Mouse (Mus musculus) forebrain, postnatal 0 days (tissue): ENCODE data around the gene Slc18a3. TPM values are rescaled to one million over a fixed set of nuclear protein-coding genes. Genes with fewer than 3 reads are reported as not detected.

Experiments used
- ATAC-seq: fragments of 200-750 bp; cut with Nextera tagmentation; 2 replicates; pipeline ENCODE4 v1.8.0; 2017; ENCODE audit warnings: mild to moderate bottlenecking, moderate library complexity
- DNase-seq: peaks from one replicate; pipeline ENCODE4 v3.0.0-alpha.2; 2015
- H3K27ac ChIP-seq: fragments of 300-500 bp; sonication (generic); 2 replicates; pipeline ENCODE4 v1.5.1; 2014; ENCODE audit warnings: low read depth, mild to moderate bottlenecking, antibody characterized with exemption, low read length, moderate library complexity, mixed read lengths
- H3K27me3 ChIP-seq: fragments of 300-500 bp; sonication (generic); 2 replicates; pipeline ENCODE4 v1.6.1; 2014; ENCODE audit warnings: mild to moderate bottlenecking, low read length, mixed read lengths; ENCODE audit not compliant: insufficient read depth
- H3K36me3 ChIP-seq: fragments of 300-500 bp; sonication (generic); 2 replicates; pipeline ENCODE4 v1.6.1; 2014; ENCODE audit warnings: mild to moderate bottlenecking, moderate library complexity; ENCODE audit not compliant: insufficient read depth
- H3K4me1 ChIP-seq: fragments of 300-500 bp; sonication (generic); 2 replicates; pipeline ENCODE4 v1.6.1; 2014; ENCODE audit warnings: antibody characterized with exemption; ENCODE audit not compliant: insufficient read depth
- H3K4me2 ChIP-seq: fragments of 300-500 bp; sonication (generic); 2 replicates; pipeline ENCODE4 v1.6.1; 2014; ENCODE audit warnings: low read depth, mild to moderate bottlenecking, moderate library complexity
- H3K4me3 ChIP-seq: fragments of 300-500 bp; sonication (generic); 2 replicates; pipeline ENCODE4 v1.5.1; 2014; ENCODE audit warnings: low read depth, low read length, mixed read lengths
- H3K9ac ChIP-seq: fragments of 300-500 bp; sonication (generic); 2 replicates; pipeline ENCODE4 v1.6.1; 2014; ENCODE audit warnings: mild to moderate bottlenecking
- H3K9me3 ChIP-seq: fragments of 300-500 bp; sonication (generic); 2 replicates; pipeline ENCODE4 v1.6.1; 2016; ENCODE audit warnings: low read length
- CTCF ChIP-seq: sonication (generic); IDR thresholded peaks from 2 replicates; pipeline ENCODE4 v1.5.1; 2016; ENCODE audit warnings: antibody characterized with exemption, control low read depth, low read depth
- WGBS: fragments of 180-500 bp; shearing (Covaris S2); extraction: QIAGEN DNeasy Blood & Tissue Kit; methylation state at CpG from one replicate; pipeline ENCODE4 v1.1.7; 2014; 5-methylcytosine and 5-hydroxymethylcytosine counted together
- polyA plus RNA-seq: library from polyadenylated mRNA; unstranded; fragments of >200 nt; fragmentation: Nextera tagmentation; extraction: Ambion mirVana; gene quantifications from 2 replicates; pipeline ENCODE4 v1.2.1, GENCODE M21; 2015
- total RNA-seq: library from RNA; depleted of rRNA; stranded (reverse); fragments of >200 nt; gene quantifications from 2 replicates; pipeline ENCODE4 v1.2.3, GENCODE M21; 2014; rRNA removed

Slc18a3 gene
- total and polyA plus RNA-seq, 2 experiments from 2014 or later = 2.4 to 4.4 TPM

GRCm38 (mm10) chr14:32418747-32419146 is 45.9 kb downstream of the Slc18a3 start:
- Histone ChIP-seq H3K9me3 (peaks cover 6% of the 10 kb centered on the region; the same call in 1 of the 2 replicates), H3K4me3 (no peak overlapping the region), H3K9ac (no peak overlapping the region), H3K27ac (no peak overlapping the region), H3K4me2 (no peak overlapping the region), H3K4me1 (no peaks in the 10 kb centered on the region), H3K27me3 (no peaks in the 10 kb centered on the region), H3K36me3 (no peaks in the 10 kb centered on the region)
- no peak for TF ChIP-seq CTCF
- 85% methylated on average over 11 of the region's 11 CpGs for WGBS
- DNase-seq (no peak), ATAC-seq (no peak)

Other genes with a start within 250 kb of the Slc18a3 start
- 23.2 and 32.0 TPM in 2 replicates for gene Ogdhl, start 142.8 kb downstream of the Slc18a3 start, total RNA-seq
- gene Ogdhl, start 142.8 kb downstream of the Slc18a3 start, polyA plus RNA-seq = 17.5 and 23.3 TPM in 2 replicates
- gene 1700024G13Rik, start 76.5 kb downstream of the Slc18a3 start, total RNA-seq = 0.38 and 0.46 TPM in 2 replicates
- gene 1700024G13Rik, start 76.5 kb downstream of the Slc18a3 start, polyA plus RNA-seq = 1.1 and 1.2 TPM in 2 replicates
- 0.69 and 0.90 TPM in 2 replicates for gene Chat, start 1.1 kb upstream of the Slc18a3 start, total RNA-seq
- gene Chat, start 1.1 kb upstream of the Slc18a3 start, polyA plus RNA-seq = 0.15 and 0.47 TPM in 2 replicates
- gene Ercc6, start 48.7 kb upstream of the Slc18a3 start, total RNA-seq = 15.2 and 18.0 TPM in 2 replicates
- 12.6 and 19.5 TPM in 2 replicates for gene Ercc6, start 48.7 kb upstream of the Slc18a3 start, polyA plus RNA-seq
- 0.05 and 0.23 TPM in 2 replicates for gene Prrxl1, start 134.6 kb upstream of the Slc18a3 start, total RNA-seq
- 0.10 and 0.13 TPM in 2 replicates for gene Prrxl1, start 134.6 kb upstream of the Slc18a3 start, polyA plus RNA-seq
- gene 3425401B19Rik, start 220.4 kb upstream of the Slc18a3 start, total RNA-seq = under 0.01 TPM in 1 of 2 replicates, not detected in the other
- not detected in 2 replicates for gene 3425401B19Rik, start 220.4 kb upstream of the Slc18a3 start, polyA plus RNA-seq